Mouse (Mus musculus) CH12.LX (cell line): ENCODE data around the gene Epc2. TPM values are rescaled to one million over a fixed set of nuclear protein-coding genes. Genes with fewer than 3 reads are reported as not detected.

ENCODE experiments used
- DNase-seq: peaks from one replicate; pipeline ENCODE4 v3.0.0-alpha.2; 2013; ENCODE audit errors: extremely low read depth
- H3K27ac ChIP-seq: 2 replicates; pipeline ENCODE4 v1.5.1; 2012; ENCODE audit warnings: low read depth, mild to moderate bottlenecking, control low read depth, moderate library complexity; ENCODE audit not compliant: insufficient read depth
- H3K27me3 ChIP-seq: replicated peaks from 2 replicates; pipeline ENCODE3; 2012; ENCODE audit warnings: inconsistent platforms
- H3K36me3 ChIP-seq, 2 experiments: replicated peaks in 1 of 2; 2 replicates each; pipeline versions ENCODE3 to v1.6.1; 2012; ENCODE audit warnings: inconsistent platforms in 1 of 2, low read length in 1 of 2, mild to moderate bottlenecking in 1 of 2, mixed read lengths in 1 of 2, moderate library complexity in 1 of 2; ENCODE audit not compliant: control insufficient read depth in 1 of 2, insufficient read depth in 1 of 2
- H3K4me1 ChIP-seq, 2 experiments: 2 replicates each; pipeline ENCODE4 v1.6.1; 2012; ENCODE audit warnings: inconsistent platforms in 1 of 2, moderate library complexity in 1 of 2; ENCODE audit not compliant: insufficient read depth in 2 of 2, control insufficient read depth in 1 of 2
- H3K4me2 ChIP-seq: 2 replicates; pipeline ENCODE4 v1.6.1; 2012; ENCODE audit warnings: low read depth, mild to moderate bottlenecking, control low read depth; ENCODE audit not compliant: poor library complexity, insufficient read depth, severe bottlenecking
- H3K4me3 ChIP-seq, 3 experiments: fragments of 150-350 bp in 1 of 3; sonication (generic) in 1 of 3; replicated peaks in 1 of 3; 2 replicates each; pipeline versions ENCODE3 to v1.5.1; 2011 to 2012; ENCODE audit warnings: low read depth in 2 of 3, low read length in 2 of 3, mild to moderate bottlenecking in 2 of 3, moderate library complexity in 2 of 3, control low read depth in 1 of 3, improper control_type of control experiment in 1 of 3, inconsistent platforms in 1 of 3, mixed read lengths in 1 of 3; ENCODE audit not compliant: poor library complexity in 1 of 3
- H3K79me2 ChIP-seq: replicated peaks from 2 replicates; pipeline ENCODE4 v1.6.1; 2012; ENCODE audit warnings: mild to moderate bottlenecking, moderate library complexity; ENCODE audit not compliant: control insufficient read depth, poor library complexity, insufficient read depth, severe bottlenecking; ENCODE audit errors: extremely low read depth
- H3K9ac ChIP-seq: 2 replicates; pipeline ENCODE4 v1.6.1; 2012; ENCODE audit warnings: low read depth, mild to moderate bottlenecking, control low read depth, moderate library complexity; ENCODE audit not compliant: insufficient read depth
- H3K9me3 ChIP-seq: replicated peaks from 2 replicates; pipeline ENCODE3; 2012; ENCODE audit warnings: low read length, inconsistent platforms, mixed read lengths
- BHLHE40 ChIP-seq: IDR thresholded peaks from 2 replicates; pipeline ENCODE4 v1.6.1; 2011; ENCODE audit warnings: mild to moderate bottlenecking, low read depth, low read length, improper control_type of control experiment
- CHD2 ChIP-seq: IDR thresholded peaks from 2 replicates; pipeline ENCODE4 v1.6.1; 2011; ENCODE audit warnings: low read length, improper control_type of control experiment
- CTCF ChIP-seq, 2 experiments: IDR thresholded peaks in 1 of 2; conservative IDR thresholded peaks in 1 of 2; 2 replicates each; pipeline ENCODE4 v1.5.1; 2011 to 2012; ENCODE audit warnings: low read depth in 2 of 2, low read length in 2 of 2, improper control_type of control experiment in 1 of 2, inconsistent platforms in 1 of 2, mild to moderate bottlenecking in 1 of 2, moderate library complexity in 1 of 2
- E2F4 ChIP-seq: IDR thresholded peaks from 2 replicates; pipeline ENCODE4 v1.6.1; 2011; ENCODE audit warnings: low read depth, low read length, improper control_type of control experiment; ENCODE audit not compliant: insufficient replicate concordance
- ELF1 ChIP-seq: IDR thresholded peaks from 2 replicates; pipeline ENCODE4 v1.6.1; 2014; ENCODE audit warnings: low read depth, mild to moderate bottlenecking, inconsistent platforms, low read length, improper control_type of control experiment
- GABPA ChIP-seq: IDR thresholded peaks from 2 replicates; pipeline ENCODE4 v1.6.1; 2012; ENCODE audit warnings: low read depth, low read length, improper control_type of control experiment, inconsistent platforms; ENCODE audit not compliant: insufficient replicate concordance
- IRF4 ChIP-seq: IDR thresholded peaks from 2 replicates; pipeline ENCODE4 v1.6.1; 2014; ENCODE audit warnings: low read depth, mild to moderate bottlenecking, inconsistent platforms, low read length, improper control_type of control experiment
- MAZ ChIP-seq: IDR thresholded peaks from 2 replicates; pipeline ENCODE4 v1.6.1; 2012; ENCODE audit warnings: low read depth, mild to moderate bottlenecking, inconsistent platforms, low read length, improper control_type of control experiment, moderate library complexity
- MXI1 ChIP-seq: IDR thresholded peaks from 2 replicates; pipeline ENCODE4 v1.6.1; 2011; ENCODE audit warnings: mild to moderate bottlenecking, low read depth, low read length, improper control_type of control experiment
- MYC ChIP-seq: IDR thresholded peaks from 2 replicates; pipeline ENCODE4 v1.6.1; 2011; ENCODE audit warnings: low read depth, mild to moderate bottlenecking, improper control_type of control experiment, low read length
- NELFE ChIP-seq: IDR thresholded peaks from 2 replicates; pipeline ENCODE4 v1.6.1; 2011; ENCODE audit warnings: low read depth, low read length, improper control_type of control experiment
- NRF1 ChIP-seq: IDR thresholded peaks from 2 replicates; pipeline ENCODE4 v1.6.1; 2014; ENCODE audit warnings: low read depth, mild to moderate bottlenecking, inconsistent platforms, low read length, improper control_type of control experiment, moderate library complexity
- POLR2AphosphoS2 ChIP-seq: IDR thresholded peaks from 2 replicates; pipeline ENCODE4 v1.6.1; 2011; ENCODE audit warnings: low read depth, low read length, improper control_type of control experiment
- RAD21 ChIP-seq: IDR thresholded peaks from 2 replicates; pipeline ENCODE4 v1.6.1; 2011; ENCODE audit warnings: low read depth, mild to moderate bottlenecking, low read length, improper control_type of control experiment, moderate library complexity
- SIN3A ChIP-seq: IDR thresholded peaks from 2 replicates; pipeline ENCODE4 v1.6.1; 2012; ENCODE audit warnings: low read length, improper control_type of control experiment, inconsistent platforms
- USF1 ChIP-seq: IDR thresholded peaks from 2 replicates; pipeline ENCODE4 v1.6.1; 2014; ENCODE audit warnings: low read depth, mild to moderate bottlenecking, inconsistent platforms, low read length, improper control_type of control experiment
- ZC3H11A ChIP-seq: IDR thresholded peaks from 2 replicates; pipeline ENCODE4 v1.6.1; 2012; ENCODE audit warnings: low read depth, mild to moderate bottlenecking, inconsistent platforms, low read length, improper control_type of control experiment
- ZKSCAN1 ChIP-seq: IDR thresholded peaks from 2 replicates; pipeline ENCODE4 v1.6.1; 2012; ENCODE audit warnings: low read depth, inconsistent platforms, low read length, improper control_type of control experiment, borderline replicate concordance
- ZMIZ1 ChIP-seq: IDR thresholded peaks from 2 replicates; pipeline ENCODE4 v1.6.1; 2012; ENCODE audit warnings: low read depth, mild to moderate bottlenecking, inconsistent platforms, low read length, improper control_type of control experiment
- dilution Hi-C: fragments of 300-500 bp; cut with MboI; formaldehyde crosslinking; loops from 2 replicates; pipeline ENCODE4 v1.14.3; 2020; ENCODE audit warnings: low sequenced_read_pairs; ENCODE audit not compliant: extremely low pct_unique_long_range_greater_than_20kb, extremely low pct_ligation_motif_present
- in situ Hi-C: fragments of 300-500 bp; cut with MboI; formaldehyde crosslinking; loops from 3 replicates; pipeline ENCODE4 v1.14.3; 2019; ENCODE audit warnings: low sequenced_read_pairs, low pct_ligation_motif_present, low pct_unique_long_range_greater_than_20kb, mixed read lengths
- polyA plus RNA-seq: library from polyadenylated mRNA; unstranded; fragments of >175 nt; gene quantifications from 2 replicates; pipeline ENCODE4 v1.2.1, GENCODE M21; 2012; ENCODE audit warnings: low read depth; ENCODE audit not compliant: insufficient read length
- total RNA-seq, 2 experiments: library from RNA; depleted of rRNA; stranded (reverse); fragments of 300-350 nt in 1 of 2; fragments of >200 nt in 1 of 2; gene quantifications; 2 replicates each; pipeline ENCODE4 v1.2.3; 2012 to 2014

Epc2 gene
- total and polyA plus RNA-seq, 3 experiments, result 10.5 to 22.8 (median 19.2) TPM

GRCm38 (mm10) chr2:49516011-49516410 lies 64.7 kb downstream of the Epc2 start:
- Histone ChIP-seq H3K4me2 (no peak overlapping the region), H3K27ac (no peak overlapping the region)

GRCm38 (mm10) chr2:49520409-49520808 lies 69.1 kb downstream of the Epc2 start:
- in situ Hi-C loops, result no loop called here
- H3K36me3 ChIP-seq, result peaks cover 5 to 38% of the 10 kb centered on the region in 2 experiments
- H3K9ac ChIP-seq, result no peak overlapping the region
- TF ChIP-seq ELF1, result no peak
- TF ChIP-seq USF1, result no peak
- TF ChIP-seq ZMIZ1, result no peak
- no peak for TF ChIP-seq ZKSCAN1
- no peak for TF ChIP-seq E2F4
- no peak for TF ChIP-seq POLR2AphosphoS2
- no peak for TF ChIP-seq NELFE
- no peak for TF ChIP-seq RAD21
- no peak for TF ChIP-seq SIN3A
- TF ChIP-seq MAZ, result no peak
- TF ChIP-seq ZC3H11A, result no peak
- TF ChIP-seq GABPA, result no peak
- TF ChIP-seq CHD2, result no peak
- no peak for TF ChIP-seq IRF4
- no peak for TF ChIP-seq MXI1
- TF ChIP-seq NRF1, result no peak
- TF ChIP-seq, all 38 proteins: peak for 0
- DNase-seq, result no peak
- Histone ChIP-seq H3K9me3 (no peaks in the 10 kb centered on the region), H3K4me2 (no peak overlapping the region), H3K27me3 (no peaks in the 10 kb centered on the region), H3K27ac (no peak overlapping the region), H3K4me3 (no peak overlapping the region), H3K79me2 (no peaks in the 10 kb centered on the region), H3K4me1 (peaks cover 0 to 8% of the 10 kb centered on the region in 2 experiments; a peak in 1 of 4 replicates)
- dilution Hi-C loops, result no loop called here

More at GRCm38 (mm10) chr2:49516011-49516410, 64.7 kb downstream of the Epc2 start:
- no peaks in the 10 kb centered on the region for H3K9me3 ChIP-seq
- H3K27me3 ChIP-seq, result no peaks in the 10 kb centered on the region
- H3K9ac ChIP-seq, result no peak overlapping the region
- in situ Hi-C loops, result no loop called here
- peaks cover 7 to 22% of the 10 kb centered on the region in 2 experiments for H3K36me3 ChIP-seq
- no peaks in the 10 kb centered on the region for H3K79me2 ChIP-seq
- TF ChIP-seq NRF1 (no peak), CTCF (conservative IDR thresholded peaks at IDR 0.05 in 1 of 2, IDR thresholded peaks at IDR 0.05 in 1 of 2; ENCODE audit: low read depth in 2 of 2, low read length in 2 of 2) (no peak), BHLHE40 (no peak), MYC (no peak)
- DNase-seq, result no peak
- dilution Hi-C loops, result no loop called here
- H3K4me3 ChIP-seq, result no peak overlapping the region
- peaks cover 0 to 8% of the 10 kb centered on the region in 2 experiments; a peak in 1 of 4 replicates for H3K4me1 ChIP-seq
